Mouse (Mus musculus): ENCODE measurements around the gene Trim13. TPM values are rescaled to one million over a fixed set of nuclear protein-coding genes. Genes with fewer than 3 reads are reported as not detected.

Gene Trim13
- polyA plus RNA-seq, 1 experiment from 2014 or later = 16.4 TPM

- Histone ChIP-seq H3K27me3 (ENCODE audit: insufficient read depth, low read length) (no peaks in the 10 kb centered on the region), H3K4me1 (ENCODE audit: insufficient read depth, low read length) (no peaks in the 10 kb centered on the region), H3K4me3 (ENCODE audit: low read length) (no peak within 1 kb of the TSS), H3K9me3 (ENCODE audit: low read length) (no peaks in the 10 kb centered on the region), H3K36me3 (ENCODE audit: insufficient read depth, low read length) (peaks cover 6% of the 10 kb centered on the region; the same call in 1 of the 2 replicates), H3K4me2 (replicated peaks; ENCODE audit: low read depth, low read length) (no peak within 1 kb of the TSS), H3K27ac (ENCODE audit: low read length) (no peak within 1 kb of the TSS), H3K9ac (replicated peaks; ENCODE audit: low read length) (no peak within 1 kb of the TSS)
- no peak for ATAC-seq (ENCODE audit: low FRiP score, low TSS enrichment)
- 73% methylated on average over 3 of the region's 3 CpGs for WGBS
Observed at GRCm38 (mm10) chr14:61607157-61607556, 9.1 kb downstream of the Trim13 start, which contains the start of gene Kcnrg. Kcnrg (plus strand) TSS chr14:61607457.

GRCm38 (mm10) chr14:61611766-61612165 is 13.7 kb downstream of the Trim13 start:
- Histone ChIP-seq H3K9me3 (ENCODE audit: low read length) (no peaks in the 10 kb centered on the region), H3K27ac (ENCODE audit: low read length) (no peak overlapping the region)

GRCm38 (mm10) chr14:61613319-61613718 is 15.3 kb downstream of the Trim13 start:
- Histone ChIP-seq H3K4me2 (replicated peaks; ENCODE audit: low read depth, low read length) (no peak overlapping the region), H3K9ac (replicated peaks; ENCODE audit: low read length) (no peak overlapping the region), H3K9me3 (ENCODE audit: low read length) (no peaks in the 10 kb centered on the region), H3K27ac (ENCODE audit: low read length) (no peak overlapping the region), H3K4me3 (ENCODE audit: low read length) (no peak overlapping the region), H3K36me3 (ENCODE audit: insufficient read depth, low read length) (no peaks in the 10 kb centered on the region), H3K27me3 (ENCODE audit: insufficient read depth, low read length) (no peaks in the 10 kb centered on the region), H3K4me1 (ENCODE audit: insufficient read depth, low read length) (no peaks in the 10 kb centered on the region)
- 76% methylated on average over 2 of the region's 2 CpGs for WGBS
- ATAC-seq (ENCODE audit: low FRiP score, low TSS enrichment) = no peak

More at GRCm38 (mm10) chr14:61611766-61612165, 13.7 kb downstream of the Trim13 start:
- Histone ChIP-seq H3K4me1 (ENCODE audit: insufficient read depth, low read length) (no peaks in the 10 kb centered on the region), H3K27me3 (ENCODE audit: insufficient read depth, low read length) (no peaks in the 10 kb centered on the region), H3K4me3 (ENCODE audit: low read length) (no peak overlapping the region), H3K4me2 (replicated peaks; ENCODE audit: low read depth, low read length) (no peak overlapping the region), H3K9ac (replicated peaks; ENCODE audit: low read length) (no peak overlapping the region), H3K36me3 (ENCODE audit: insufficient read depth, low read length) (no peaks in the 10 kb centered on the region; the same call in 1 of the 2 replicates)
- WGBS = 90% methylated on average over 5 of the region's 5 CpGs
- ATAC-seq (ENCODE audit: low FRiP score, low TSS enrichment) = peak; percentile 84

GRCm38 (mm10) chr14:61620371-61620770 is 22.3 kb downstream of the Trim13 start:
- H3K9ac ChIP-seq (replicated peaks; ENCODE audit: low read length) = no peak overlapping the region
- no peak overlapping the region for H3K4me3 ChIP-seq (ENCODE audit: low read length)

GRCm38 (mm10) chr14:61635969-61636368 is 37.9 kb downstream of the Trim13 start:
- Histone ChIP-seq H3K9ac (replicated peaks; ENCODE audit: low read length) (no peak overlapping the region), H3K4me3 (ENCODE audit: low read length) (no peak overlapping the region), H3K4me2 (replicated peaks; ENCODE audit: low read depth, low read length) (no peak overlapping the region), H3K36me3 (ENCODE audit: insufficient read depth, low read length) (peaks cover 10% of the 10 kb centered on the region), H3K27me3 (ENCODE audit: insufficient read depth, low read length) (no peaks in the 10 kb centered on the region), H3K27ac (ENCODE audit: low read length) (no peak overlapping the region), H3K4me1 (ENCODE audit: insufficient read depth, low read length) (no peaks in the 10 kb centered on the region), H3K9me3 (ENCODE audit: low read length) (no peaks in the 10 kb centered on the region)
- ATAC-seq (ENCODE audit: low FRiP score, low TSS enrichment) = no peak

More at GRCm38 (mm10) chr14:61620371-61620770, 22.3 kb downstream of the Trim13 start:
- Histone ChIP-seq H3K27me3 (ENCODE audit: insufficient read depth, low read length) (no peaks in the 10 kb centered on the region), H3K4me2 (replicated peaks; ENCODE audit: low read depth, low read length) (no peak overlapping the region), H3K4me1 (ENCODE audit: insufficient read depth, low read length) (no peaks in the 10 kb centered on the region), H3K27ac (ENCODE audit: low read length) (no peak overlapping the region), H3K9me3 (ENCODE audit: low read length) (no peaks in the 10 kb centered on the region), H3K36me3 (ENCODE audit: insufficient read depth, low read length) (0 out of 2 replicates have a peak, but pooled peaks cover 4% of the 10 kb centered on the region)
- 96% methylated on average over 2 of the region's 2 CpGs for WGBS
- ATAC-seq (ENCODE audit: low FRiP score, low TSS enrichment) = no peak

- Histone ChIP-seq H3K9me3 (ENCODE audit: low read length) (no peaks in the 10 kb centered on the region), H3K4me2 (replicated peaks; ENCODE audit: low read depth, low read length) (no peak overlapping the region), H3K4me3 (ENCODE audit: low read length) (no peak overlapping the region), H3K36me3 (ENCODE audit: insufficient read depth, low read length) (no peaks in the 10 kb centered on the region), H3K4me1 (ENCODE audit: insufficient read depth, low read length) (no peaks in the 10 kb centered on the region), H3K27me3 (ENCODE audit: insufficient read depth, low read length) (no peaks in the 10 kb centered on the region), H3K9ac (replicated peaks; ENCODE audit: low read length) (no peak overlapping the region), H3K27ac (ENCODE audit: low read length) (no peak overlapping the region)
- WGBS = 55% methylated on average over 1 of the region's 1 CpGs
- ATAC-seq (ENCODE audit: low FRiP score, low TSS enrichment) = no peak
Observed at GRCm38 (mm10) chr14:61642668-61643067, 44.6 kb downstream of the Trim13 start.

GRCm38 (mm10) chr14:61645547-61645946 is 47.5 kb downstream of the Trim13 start:
- Histone ChIP-seq H3K4me1 (ENCODE audit: insufficient read depth, low read length) (peaks cover 5% of the 10 kb centered on the region), H3K36me3 (ENCODE audit: insufficient read depth, low read length) (no peaks in the 10 kb centered on the region), H3K27me3 (ENCODE audit: insufficient read depth, low read length) (no peaks in the 10 kb centered on the region), H3K27ac (ENCODE audit: low read length) (no peak overlapping the region), H3K4me2 (replicated peaks; ENCODE audit: low read depth, low read length) (no peak overlapping the region), H3K9ac (replicated peaks; ENCODE audit: low read length) (no peak overlapping the region), H3K9me3 (ENCODE audit: low read length) (no peaks in the 10 kb centered on the region), H3K4me3 (ENCODE audit: low read length) (no peak overlapping the region)
- 19% methylated on average over 1 of the region's 1 CpGs for WGBS
- no peak for ATAC-seq (ENCODE audit: low FRiP score, low TSS enrichment)

- Histone ChIP-seq H3K27ac (ENCODE audit: low read length) (peak overlapping the region; percentile 98), H3K9me3 (ENCODE audit: low read length) (no peaks in the 10 kb centered on the region), H3K36me3 (ENCODE audit: insufficient read depth, low read length) (no peaks in the 10 kb centered on the region), H3K27me3 (ENCODE audit: insufficient read depth, low read length) (no peaks in the 10 kb centered on the region), H3K9ac (replicated peaks; ENCODE audit: low read length) (peak overlapping the region; percentile 97), H3K4me1 (ENCODE audit: insufficient read depth, low read length) (peaks cover 5% of the 10 kb centered on the region), H3K4me3 (ENCODE audit: low read length) (peak overlapping the region; percentile 93), H3K4me2 (replicated peaks; ENCODE audit: low read depth, low read length) (peak overlapping the region; percentile 75)
- ATAC-seq (ENCODE audit: low FRiP score, low TSS enrichment) = no peak
- WGBS = 0% methylated on average over 24 of the region's 24 CpGs
Observed at GRCm38 (mm10) chr14:61647182-61647880, 49.3 kb downstream of the Trim13 start.

- Histone ChIP-seq H3K9me3 (ENCODE audit: low read length) (no peaks in the 10 kb centered on the region), H3K4me1 (ENCODE audit: insufficient read depth, low read length) (peaks cover 5% of the 10 kb centered on the region), H3K27me3 (ENCODE audit: insufficient read depth, low read length) (no peaks in the 10 kb centered on the region), H3K36me3 (ENCODE audit: insufficient read depth, low read length) (no peaks in the 10 kb centered on the region), H3K4me2 (replicated peaks; ENCODE audit: low read depth, low read length) (peak overlapping the region; percentile 75), H3K9ac (replicated peaks; ENCODE audit: low read length) (peak overlapping the region; percentile 97), H3K4me3 (ENCODE audit: low read length) (peak overlapping the region; percentile 93), H3K27ac (ENCODE audit: low read length) (peak overlapping the region; percentile 98)
- ATAC-seq (ENCODE audit: low FRiP score, low TSS enrichment) = peak; percentile 78
- under 1% methylated on average over 81 of the region's 95 CpGs for WGBS
Observed at GRCm38 (mm10) chr14:61647881-61648684, 50.0 kb downstream of the Trim13 start.
